Mouse (Mus musculus) liver, postnatal 0 days (tissue): ENCODE results near the gene Myo1f. TPM values are rescaled to one million over a fixed set of nuclear protein-coding genes. Genes with fewer than 3 reads are reported as not detected.

Experiments used
- ATAC-seq: fragments of 200-750 bp; cut with Nextera tagmentation; 2 replicates; pipeline ENCODE4 v1.8.0; 2017; ENCODE audit warnings: mild to moderate bottlenecking, moderate library complexity
- DNase-seq: peaks from one replicate; pipeline ENCODE4 v3.0.0-alpha.2; 2016
- H3K27ac ChIP-seq: fragments of 300-500 bp; sonication (generic); 2 replicates; pipeline ENCODE4 v1.5.1; 2014; ENCODE audit warnings: antibody characterized with exemption, moderate library complexity, mild to moderate bottlenecking, low read depth
- H3K27me3 ChIP-seq: fragments of 300-500 bp; sonication (generic); 2 replicates; pipeline ENCODE4 v1.6.1; 2014; ENCODE audit warnings: low read length, control low read depth, mixed read lengths; ENCODE audit not compliant: insufficient read depth
- H3K36me3 ChIP-seq: fragments of 300-500 bp; sonication (generic); replicated peaks from 2 replicates; pipeline ENCODE4 v1.6.1; 2014; ENCODE audit warnings: mild to moderate bottlenecking, control low read depth, low read length, moderate library complexity, mixed read lengths; ENCODE audit not compliant: insufficient read depth
- H3K4me1 ChIP-seq: fragments of 300-500 bp; sonication (generic); 2 replicates; pipeline ENCODE4 v1.6.1; 2014; ENCODE audit warnings: antibody characterized with exemption, mild to moderate bottlenecking, control low read depth; ENCODE audit not compliant: insufficient read depth
- H3K4me2 ChIP-seq: fragments of 300-500 bp; sonication (generic); 2 replicates; pipeline ENCODE4 v1.6.1; 2014; ENCODE audit warnings: low read depth, mild to moderate bottlenecking, low read length, moderate library complexity, mixed read lengths
- H3K4me3 ChIP-seq: fragments of 300-500 bp; sonication (generic); 2 replicates; pipeline ENCODE4 v1.5.1; 2014; ENCODE audit warnings: low read depth, low read length
- H3K9ac ChIP-seq: fragments of 300-500 bp; sonication (generic); replicated peaks from 2 replicates; pipeline ENCODE4 v1.6.1; 2014; ENCODE audit warnings: mild to moderate bottlenecking, moderate library complexity
- H3K9me3 ChIP-seq: fragments of 300-500 bp; sonication (generic); 2 replicates; pipeline ENCODE4 v1.6.1; 2016; ENCODE audit warnings: mild to moderate bottlenecking, control low read depth, low read length, mixed read lengths
- CTCF ChIP-seq: sonication (generic); IDR thresholded peaks from 2 replicates; pipeline ENCODE4 v1.5.1; 2016; ENCODE audit warnings: antibody characterized with exemption, low read depth
- EP300 ChIP-seq: IDR thresholded peaks from 2 replicates; pipeline ENCODE4 v1.6.1; 2016; ENCODE audit warnings: antibody characterized with exemption, low read depth, mild to moderate bottlenecking
- WGBS: fragments of 180-500 bp; shearing (Covaris S2); extraction: QIAGEN DNeasy Blood & Tissue Kit; methylation state at CpG from one replicate; pipeline ENCODE4 v1.1.7; 2014; ENCODE audit not compliant: insufficient replicate concordance; 5-methylcytosine and 5-hydroxymethylcytosine counted together
- polyA plus RNA-seq: library from polyadenylated mRNA; unstranded; fragments of >200 nt; fragmentation: Nextera tagmentation; extraction: Ambion mirVana; gene quantifications from 2 replicates; pipeline ENCODE4 v1.2.1, GENCODE M21; 2015

Gene Myo1f
- 7.1 and 9.5 TPM in 2 replicates for polyA plus RNA-seq

GRCm38 (mm10) chr17:33555223-33555855 is at the start of gene Myo1f:
TSS of gene Myo1f (plus strand) at chr17:33555707.
- no peak within 1 kb of the TSS for H3K9ac ChIP-seq
- no peak for TF ChIP-seq EP300
- TF ChIP-seq CTCF: no peak
- H3K27ac ChIP-seq: peak within 1 kb of the TSS; percentile 57
- ATAC-seq (peak; percentile 40; the same call in 1 of the 2 replicates), DNase-seq (peak; percentile 42)
- peak within 1 kb of the TSS; percentile 50 for H3K4me2 ChIP-seq
- WGBS: 17% methylated on average over 6 of the region's 6 CpGs
- no peaks in the 10 kb centered on the region for H3K9me3 ChIP-seq
- peak within 1 kb of the TSS; percentile 32 for H3K4me3 ChIP-seq
- H3K27me3 ChIP-seq: no peaks in the 10 kb centered on the region
- no peaks in the 10 kb centered on the region for H3K36me3 ChIP-seq
- H3K4me1 ChIP-seq: no peaks in the 10 kb centered on the region; the same call in 1 of the 2 replicates

DNA sequence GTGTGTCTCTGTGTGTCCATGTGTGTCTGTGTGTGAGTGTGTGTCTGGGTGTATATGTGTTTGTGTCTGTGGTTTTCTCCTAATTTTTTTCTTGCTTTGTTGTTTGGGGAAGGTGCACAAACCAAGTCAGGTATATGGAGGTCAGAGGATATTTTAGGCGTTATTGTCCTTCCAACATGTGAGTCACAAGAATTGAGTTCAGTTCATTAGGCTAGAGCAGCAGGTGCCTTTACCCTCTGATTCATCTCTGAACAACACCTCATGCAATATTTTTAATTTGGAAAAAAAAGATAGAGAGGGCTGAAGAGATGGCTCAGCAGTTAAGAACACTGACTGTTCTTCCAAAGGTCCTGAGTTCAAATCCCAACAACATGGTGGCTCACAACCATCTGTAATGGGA is 47.1 kb upstream of the Myo1f start:
- Histone ChIP-seq H3K9me3 (no peaks in the 10 kb centered on the region), H3K27ac (no peak overlapping the region), H3K27me3 (no peaks in the 10 kb centered on the region), H3K4me2 (no peak overlapping the region), H3K4me1 (peaks cover 4% of the 10 kb centered on the region; the same call in 1 of the 2 replicates), H3K4me3 (no peak overlapping the region), H3K36me3 (no peaks in the 10 kb centered on the region), H3K9ac (no peak overlapping the region)
- TF ChIP-seq EP300 (no peak), CTCF (no peak)
- DNase-seq (no peak), ATAC-seq (no peak)
- WGBS: 64% methylated on average over 1 of the region's 1 CpGs

GRCm38 (mm10) chr17:33510172-33510571 is 45.3 kb upstream of the Myo1f start:
- TF ChIP-seq CTCF: no peak
- no peak for TF ChIP-seq EP300
- no peak overlapping the region for H3K4me2 ChIP-seq
- no peaks in the 10 kb centered on the region for H3K36me3 ChIP-seq
- no peak overlapping the region for H3K9ac ChIP-seq
- no peak overlapping the region for H3K27ac ChIP-seq
- no peak overlapping the region for H3K4me3 ChIP-seq
- DNase-seq (no peak), ATAC-seq (no peak)
- H3K27me3 ChIP-seq: no peaks in the 10 kb centered on the region
- 64% methylated on average over 5 of the region's 5 CpGs for WGBS
- no peaks in the 10 kb centered on the region; the same call in 1 of the 2 replicates for H3K4me1 ChIP-seq
- H3K9me3 ChIP-seq: no peaks in the 10 kb centered on the region

DNA sequence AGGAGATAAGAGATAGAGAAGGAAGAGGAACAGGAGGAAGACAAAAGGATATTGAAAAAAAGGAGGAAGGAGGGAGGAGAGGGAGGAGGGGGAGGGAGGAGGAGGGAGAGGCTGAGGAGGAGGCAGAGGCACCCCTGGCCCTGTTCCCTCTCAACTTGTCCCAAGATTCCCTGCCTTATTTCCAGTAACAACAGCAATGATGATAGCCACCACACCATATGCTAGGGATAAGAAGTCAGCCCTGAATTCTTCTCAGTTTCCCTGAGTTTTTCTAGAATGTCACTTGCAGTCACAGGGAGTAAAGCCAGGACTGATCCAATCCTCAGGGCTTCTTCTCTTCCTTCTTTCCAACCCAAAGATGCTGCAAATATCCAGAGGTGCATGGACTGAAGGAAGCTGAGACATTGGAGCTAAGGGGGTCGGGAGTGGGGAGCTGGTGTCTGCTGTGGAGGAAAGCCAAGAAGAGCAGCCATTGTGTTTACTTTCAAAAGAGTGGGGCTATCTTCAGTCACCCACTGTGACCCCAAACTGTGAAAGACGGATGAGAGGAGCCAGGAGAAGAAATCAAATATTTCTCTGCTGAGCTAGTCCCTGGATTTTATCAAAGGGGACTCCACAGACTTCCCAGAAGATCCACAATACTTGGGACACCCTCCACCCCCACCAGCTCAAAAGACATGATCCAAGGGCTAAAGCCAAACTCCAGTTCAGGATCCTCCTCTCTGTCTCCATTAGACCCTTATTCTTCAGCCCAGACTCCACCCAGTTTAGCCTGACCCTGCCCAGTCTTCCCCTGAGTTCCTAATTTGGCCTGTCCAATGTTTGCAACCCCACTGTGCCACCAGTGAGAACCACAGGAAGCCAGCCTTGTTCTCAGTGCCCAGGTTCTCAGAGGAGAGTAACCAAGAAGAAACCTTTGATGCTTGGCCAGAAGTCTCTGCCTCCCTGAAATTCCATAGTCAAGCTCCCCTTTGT is 42.8 kb upstream of the Myo1f start:
- Histone ChIP-seq H3K4me2 (no peak overlapping the region), H3K9ac (no peak overlapping the region), H3K36me3 (no peaks in the 10 kb centered on the region), H3K27ac (no peak overlapping the region), H3K9me3 (no peaks in the 10 kb centered on the region), H3K27me3 (no peaks in the 10 kb centered on the region), H3K4me1 (no peaks in the 10 kb centered on the region; the same call in 1 of the 2 replicates), H3K4me3 (no peak overlapping the region)
- 38% methylated on average over 2 of the region's 2 CpGs for WGBS
- ATAC-seq (no peak), DNase-seq (no peak)
- TF ChIP-seq CTCF: no peak
- TF ChIP-seq EP300: no peak

- H3K4me2 ChIP-seq: no peak overlapping the region
- no peak overlapping the region for H3K27ac ChIP-seq
- peak; percentile 54 for TF ChIP-seq CTCF
- TF ChIP-seq EP300: no peak
- H3K4me1 ChIP-seq: no peaks in the 10 kb centered on the region; the same call in 1 of the 2 replicates
- ATAC-seq (no peak), DNase-seq (no peak)
- WGBS: 77% methylated on average over 5 of the region's 5 CpGs
- H3K9me3 ChIP-seq: no peaks in the 10 kb centered on the region
- H3K4me3 ChIP-seq: no peak overlapping the region
- H3K9ac ChIP-seq: no peak overlapping the region
- H3K36me3 ChIP-seq: no peaks in the 10 kb centered on the region
- no peaks in the 10 kb centered on the region for H3K27me3 ChIP-seq
Measured at GRCm38 (mm10) chr17:33513874-33514273, 41.6 kb upstream of the Myo1f start.

GRCm38 (mm10) chr17:33520366-33520765 is 35.1 kb upstream of the Myo1f start:
- Histone ChIP-seq H3K9ac (no peak overlapping the region), H3K27me3 (no peaks in the 10 kb centered on the region), H3K9me3 (no peaks in the 10 kb centered on the region), H3K36me3 (no peaks in the 10 kb centered on the region), H3K4me3 (no peak overlapping the region), H3K4me1 (peaks cover 4% of the 10 kb centered on the region), H3K4me2 (no peak overlapping the region), H3K27ac (no peak overlapping the region)
- DNase-seq (no peak), ATAC-seq (no peak)
- TF ChIP-seq CTCF: no peak
- TF ChIP-seq EP300: no peak
- 18% methylated on average over 1 of the region's 1 CpGs for WGBS
